Mouse (Mus musculus): Measurements from ENCODE around the gene 6030445D17Rik. TPM values are rescaled to one million over a fixed set of nuclear protein-coding genes. Genes with fewer than 3 reads are reported as not detected.

6030445D17Rik gene
- polyA plus RNA-seq, 1 experiment = 0.18 TPM

GRCm38 (mm10) chr4:136505426-136506215, 43.6 kb downstream of the 6030445D17Rik start:
- no peak for DNase-seq (ENCODE audit: low read depth)
- TF ChIP-seq CTCF (IDR thresholded peaks at IDR 0.05; ENCODE audit: borderline replicate concordance, extremely low read depth, insufficient read depth, insufficient read length) (no peak), POLR2A (IDR thresholded peaks at IDR 0.05; ENCODE audit: borderline replicate concordance, extremely low read depth, insufficient read depth, insufficient read length, poor library complexity, severe bottlenecking) (no peak)

- TF ChIP-seq CTCF (IDR thresholded peaks at IDR 0.05; ENCODE audit: borderline replicate concordance, extremely low read depth, insufficient read depth, insufficient read length) (peak; percentile 35; the same call in 1 of the 2 replicates), POLR2A (IDR thresholded peaks at IDR 0.05; ENCODE audit: borderline replicate concordance, extremely low read depth, insufficient read depth, insufficient read length, poor library complexity, severe bottlenecking) (no peak)
These were observed 47.8 kb downstream of the 6030445D17Rik start for GRCm38 (mm10) chr4:136509857-136510256.

GRCm38 (mm10) chr4:136511708-136512107, 49.7 kb downstream of the 6030445D17Rik start:
- DNase-seq (ENCODE audit: low read depth) = no peak
- TF ChIP-seq CTCF (IDR thresholded peaks at IDR 0.05; ENCODE audit: borderline replicate concordance, extremely low read depth, insufficient read depth, insufficient read length) (no peak), POLR2A (IDR thresholded peaks at IDR 0.05; ENCODE audit: borderline replicate concordance, extremely low read depth, insufficient read depth, insufficient read length, poor library complexity, severe bottlenecking) (no peak)

More at GRCm38 (mm10) chr4:136509857-136510256, 47.8 kb downstream of the 6030445D17Rik start:
- peak; percentile 12 for DNase-seq (ENCODE audit: low read depth)

- no peak for TF ChIP-seq CTCF (IDR thresholded peaks at IDR 0.05; ENCODE audit: borderline replicate concordance, extremely low read depth, insufficient read depth, insufficient read length)
- no peak for TF ChIP-seq POLR2A (IDR thresholded peaks at IDR 0.05; ENCODE audit: borderline replicate concordance, extremely low read depth, insufficient read depth, insufficient read length, poor library complexity, severe bottlenecking)
- DNase-seq (ENCODE audit: low read depth) = no peak
These were observed 50.9 kb downstream of the 6030445D17Rik start for GRCm38 (mm10) chr4:136512905-136513304.

Other genes with a start within 250 kb of the 6030445D17Rik start
- gene Tcea3, start 214.5 kb upstream of the 6030445D17Rik start, polyA plus RNA-seq (2012; rRNA removed) = 0.38 and 0.98 TPM in 2 replicates
- 58.3 and 69.5 TPM in 2 replicates for gene Zfp46, start 177.6 kb upstream of the 6030445D17Rik start, polyA plus RNA-seq (2012; rRNA removed)
- gene Hnrnpr, start 151.3 kb upstream of the 6030445D17Rik start, polyA plus RNA-seq (2012; rRNA removed) = 138 and 148 TPM in 2 replicates
- gene Htr1d, start 38.7 kb upstream of the 6030445D17Rik start, polyA plus RNA-seq (2012; rRNA removed) = 0.15 and 0.45 TPM in 2 replicates
- gene Luzp1, start 7.5 kb downstream of the 6030445D17Rik start, polyA plus RNA-seq (2012; rRNA removed) = 12.8 and 15.0 TPM in 2 replicates
- gene Kdm1a, start 140.5 kb downstream of the 6030445D17Rik start, polyA plus RNA-seq (2012; rRNA removed) = 203 TPM in 2 replicates
- not detected in 2 replicates for gene Tex46, start 148.2 kb downstream of the 6030445D17Rik start, polyA plus RNA-seq (2012; rRNA removed)
- 0.06 and 0.08 TPM in 2 replicates for gene Lactbl1, start 160.4 kb downstream of the 6030445D17Rik start, polyA plus RNA-seq (2012; rRNA removed)